Mouse (Mus musculus) hindbrain, embryonic 13.5 days (tissue): ENCODE measurements at regions not wholly inside any gene's neighbourhood (a gene's known extent, or its start where the extent isn't known, plus 50 kb on each side); places are given as distances from the start of the nearest gene placed in this dataset.
A peak's percentile ranks its signal among the peaks of the same experiment; 100 is the strongest.

Experiments
- ATAC-seq: fragments of 200-750 bp; cut with Nextera tagmentation; 2 replicates; pipeline ENCODE4 v1.8.0; 2017; ENCODE audit warnings: moderate TSS enrichment; ENCODE audit not compliant: low FRiP score
- H3K27ac ChIP-seq: fragments of 300-500 bp; sonication (generic); 2 replicates; pipeline ENCODE4 v1.5.1; 2015; ENCODE audit warnings: inconsistent platforms, mild to moderate bottlenecking, moderate library complexity
- H3K27me3 ChIP-seq: fragments of 300-500 bp; sonication (generic); 2 replicates; pipeline ENCODE4 v1.6.1; 2015; ENCODE audit warnings: mild to moderate bottlenecking, inconsistent platforms
- H3K36me3 ChIP-seq: fragments of 300-500 bp; sonication (generic); 2 replicates; pipeline ENCODE4 v1.6.1; 2015; ENCODE audit warnings: mild to moderate bottlenecking, inconsistent platforms
- H3K4me1 ChIP-seq: fragments of 300-500 bp; sonication (generic); replicated peaks from 2 replicates; pipeline ENCODE4 v1.6.1; 2015; ENCODE audit warnings: inconsistent platforms
- H3K4me2 ChIP-seq: fragments of 300-500 bp; sonication (generic); 2 replicates; pipeline ENCODE4 v1.6.1; 2015; ENCODE audit warnings: inconsistent platforms, mild to moderate bottlenecking, moderate library complexity
- H3K4me3 ChIP-seq: fragments of 300-500 bp; sonication (generic); 2 replicates; pipeline ENCODE4 v1.5.1; 2015; ENCODE audit warnings: mild to moderate bottlenecking, inconsistent platforms
- H3K9ac ChIP-seq: fragments of 300-500 bp; sonication (generic); 2 replicates; pipeline ENCODE4 v1.6.1; 2015; ENCODE audit warnings: mild to moderate bottlenecking, inconsistent platforms
- H3K9me3 ChIP-seq: fragments of 300-500 bp; sonication (generic); 2 replicates; pipeline ENCODE4 v1.6.1; 2016; ENCODE audit warnings: inconsistent platforms
- WGBS: fragments of 180-500 bp; shearing (Covaris S2); methylation state at CpG from one replicate; pipeline ENCODE4 v1.1.7; 2015; 5-methylcytosine and 5-hydroxymethylcytosine counted together

DNA sequence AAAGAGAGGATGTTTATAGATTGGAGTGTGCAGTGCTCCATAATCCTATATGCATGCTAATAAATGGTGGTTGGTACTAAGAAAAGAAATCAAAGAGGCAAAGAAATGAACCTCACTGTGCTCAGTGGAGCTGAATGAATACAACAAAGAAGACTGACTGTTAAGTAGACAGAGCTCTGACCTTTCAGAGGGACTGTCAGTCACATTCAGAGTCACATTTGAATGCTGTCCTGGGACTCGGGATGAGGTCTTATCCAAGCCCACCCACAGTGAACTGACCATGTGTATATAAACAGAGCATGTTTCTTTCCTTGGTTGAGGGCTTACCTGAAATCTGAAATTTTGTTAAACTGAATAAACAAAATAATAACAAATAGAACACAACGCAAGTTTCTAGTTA lies 1473.3 kb downstream of the Cdh8 start:
- Histone ChIP-seq H3K4me2 (no peak overlapping the region), H3K9ac (no peak overlapping the region), H3K9me3 (no peaks in the 10 kb centered on the region), H3K36me3 (no peaks in the 10 kb centered on the region), H3K27ac (no peak overlapping the region), H3K4me1 (no peaks in the 10 kb centered on the region), H3K27me3 (no peaks in the 10 kb centered on the region), H3K4me3 (no peak overlapping the region)
- ATAC-seq, result no peak
- WGBS, result 40% methylated on average over 2 of the region's 2 CpGs

GRCm38 (mm10) chr8:97936836-97937235 lies 1479.4 kb downstream of the Cdh8 start:
- ATAC-seq, result peak; percentile 69
- Histone ChIP-seq H3K27me3 (no peaks in the 10 kb centered on the region), H3K27ac (no peak overlapping the region), H3K36me3 (no peaks in the 10 kb centered on the region), H3K9me3 (no peaks in the 10 kb centered on the region), H3K9ac (no peak overlapping the region), H3K4me2 (no peak overlapping the region), H3K4me1 (no peaks in the 10 kb centered on the region), H3K4me3 (no peak overlapping the region)
- 70% methylated on average over 3 of the region's 3 CpGs for WGBS
